Mouse (Mus musculus) embryonic facial prominence, embryonic 15.5 days (tissue): ENCODE measurements around the gene Mphosph9. TPM values are rescaled to one million over a fixed set of nuclear protein-coding genes. Genes with fewer than 3 reads are reported as not detected.
"Not testable (repeated sequence)": the region's sequence is repeated elsewhere in the genome, so short reads cannot be mapped to it uniquely, and the experiment has no call there.

Source experiments
- ATAC-seq: fragments of 200-750 bp; cut with Nextera tagmentation; 2 replicates; pipeline ENCODE4 v1.8.0; 2017; ENCODE audit warnings: low read depth, moderate TSS enrichment; ENCODE audit not compliant: insufficient number of reproducible peaks, low FRiP score, low TSS enrichment
- H3K27ac ChIP-seq: fragments of 300-500 bp; sonication (generic); replicated peaks from 2 replicates; pipeline ENCODE4 v1.5.1; 2015; ENCODE audit warnings: mild to moderate bottlenecking, inconsistent platforms
- H3K27me3 ChIP-seq: fragments of 300-500 bp; sonication (generic); 2 replicates; pipeline ENCODE4 v1.6.1; 2015; ENCODE audit warnings: inconsistent platforms
- H3K36me3 ChIP-seq: fragments of 300-500 bp; sonication (generic); 2 replicates; pipeline ENCODE4 v1.6.1; 2015; ENCODE audit warnings: mild to moderate bottlenecking, inconsistent platforms
- H3K4me1 ChIP-seq: fragments of 300-500 bp; sonication (generic); 2 replicates; pipeline ENCODE4 v1.6.1; 2015; ENCODE audit warnings: inconsistent platforms
- H3K4me2 ChIP-seq: fragments of 300-500 bp; sonication (generic); replicated peaks from 2 replicates; pipeline ENCODE4 v1.6.1; 2015; ENCODE audit warnings: mild to moderate bottlenecking, inconsistent platforms
- H3K4me3 ChIP-seq: fragments of 300-500 bp; sonication (generic); replicated peaks from 2 replicates; pipeline ENCODE4 v1.5.1; 2015; ENCODE audit warnings: mild to moderate bottlenecking, inconsistent platforms
- H3K9ac ChIP-seq: fragments of 300-500 bp; sonication (generic); 2 replicates; pipeline ENCODE4 v1.6.1; 2015; ENCODE audit warnings: inconsistent platforms
- H3K9me3 ChIP-seq: fragments of 300-500 bp; sonication (generic); replicated peaks from 2 replicates; pipeline ENCODE4 v1.6.1; 2016; ENCODE audit warnings: inconsistent platforms
- WGBS: fragments of 180-500 bp; shearing (Covaris S2); methylation state at CpG from one replicate; pipeline ENCODE4 v1.1.7; 2015; 5-methylcytosine and 5-hydroxymethylcytosine counted together
- polyA plus RNA-seq: library from polyadenylated mRNA; unstranded; fragments of >200 nt; fragmentation: Nextera tagmentation; extraction: Ambion mirVana; gene quantifications from 2 replicates; pipeline ENCODE4 v1.2.1, GENCODE M21; 2015

Gene Mphosph9
- polyA plus RNA-seq, result 6.8 and 9.6 TPM in 2 replicates

GRCm38 (mm10) chr5:124327510-124328364, at the start of gene Mphosph9, which contains the start of gene 2810006K23Rik:
Gene Mphosph9 (minus strand): TSS chr5:124327972.
Gene 2810006K23Rik (plus strand): TSS chr5:124328089.
- Histone ChIP-seq H3K9ac (peak within 1 kb of the TSS; percentile 54), H3K36me3 (0 out of 2 replicates have a peak, but pooled peaks cover 2% of the 10 kb centered on the region), H3K4me1 (peaks cover 16% of the 10 kb centered on the region), H3K27ac (peak within 1 kb of the TSS; percentile 97), H3K4me3 (peak within 1 kb of the TSS; percentile 69), H3K4me2 (peak within 1 kb of the TSS; percentile 76), H3K27me3 (no peaks in the 10 kb centered on the region), H3K9me3 (no peaks in the 10 kb centered on the region)
- ATAC-seq, result peak; percentile 98
- WGBS, result under 1% methylated on average over 72 of the region's 72 CpGs

- Histone ChIP-seq H3K36me3 (peaks cover 75% of the 10 kb centered on the region), H3K4me3 (no peak overlapping the region), H3K9me3 (no peaks in the 10 kb centered on the region), H3K27me3 (no peaks in the 10 kb centered on the region), H3K9ac (no peak overlapping the region), H3K4me1 (no peaks in the 10 kb centered on the region), H3K27ac (no peak overlapping the region), H3K4me2 (no peak overlapping the region)
- 88% methylated on average over 4 of the region's 4 CpGs for WGBS
- ATAC-seq, result no peak
Measured at GRCm38 (mm10) chr5:124377149-124377548, 49.4 kb upstream of the Mphosph9 start.

GRCm38 (mm10) chr5:124376401-124376800, 48.6 kb upstream of the Mphosph9 start:
- WGBS, result 90% methylated on average over 1 of the region's 1 CpGs
- H3K4me3 ChIP-seq, result no peak overlapping the region
- H3K36me3 ChIP-seq, result peaks cover 75% of the 10 kb centered on the region
- H3K9me3 ChIP-seq, result no peaks in the 10 kb centered on the region
- no peak overlapping the region for H3K4me2 ChIP-seq
- H3K4me1 ChIP-seq, result no peaks in the 10 kb centered on the region
- H3K27me3 ChIP-seq, result no peaks in the 10 kb centered on the region
- no peak for ATAC-seq
- no peak overlapping the region for H3K27ac ChIP-seq
- no peak overlapping the region for H3K9ac ChIP-seq

- 94% methylated on average over 7 of the region's 7 CpGs for WGBS
- Histone ChIP-seq H3K4me3 (no peak overlapping the region), H3K27me3 (no peaks in the 10 kb centered on the region), H3K27ac (no peak overlapping the region), H3K9me3 (no peaks in the 10 kb centered on the region), H3K4me1 (no peaks in the 10 kb centered on the region), H3K36me3 (peaks cover 78% of the 10 kb centered on the region), H3K4me2 (no peak overlapping the region), H3K9ac (no peak overlapping the region)
- ATAC-seq, result no peak
Measured at GRCm38 (mm10) chr5:124374298-124374697, 46.5 kb upstream of the Mphosph9 start.

GRCm38 (mm10) chr5:124366721-124367120, 38.9 kb upstream of the Mphosph9 start:
- Histone ChIP-seq H3K36me3 (peaks cover 34% of the 10 kb centered on the region), H3K4me1 (no peaks in the 10 kb centered on the region), H3K9ac (no peak overlapping the region), H3K9me3 (no peaks in the 10 kb centered on the region), H3K27ac (no peak overlapping the region), H3K4me3 (no peak overlapping the region), H3K27me3 (no peaks in the 10 kb centered on the region), H3K4me2 (no peak overlapping the region)
- WGBS, result 77% methylated on average over 3 of the region's 3 CpGs
- ATAC-seq, result no peak

GRCm38 (mm10) chr5:124365754-124366153, 38.0 kb upstream of the Mphosph9 start:
- Histone ChIP-seq H3K4me3 (no peak overlapping the region), H3K9me3 (no peaks in the 10 kb centered on the region), H3K27ac (no peak overlapping the region), H3K9ac (no peak overlapping the region), H3K4me2 (no peak overlapping the region), H3K27me3 (no peaks in the 10 kb centered on the region), H3K4me1 (no peaks in the 10 kb centered on the region), H3K36me3 (peaks cover 24% of the 10 kb centered on the region)
- 83% methylated on average over 2 of the region's 2 CpGs for WGBS
- ATAC-seq, result no peak

GRCm38 (mm10) chr5:124364173-124364918, 36.6 kb upstream of the Mphosph9 start:
- Histone ChIP-seq H3K4me1 (no peaks in the 10 kb centered on the region), H3K9ac (no peak overlapping the region), H3K36me3 (peaks cover 12% of the 10 kb centered on the region), H3K4me2 (no peak overlapping the region), H3K27me3 (no peaks in the 10 kb centered on the region), H3K27ac (no peak overlapping the region), H3K9me3 (no peaks in the 10 kb centered on the region), H3K4me3 (no peak overlapping the region)
- 76% methylated on average over 6 of the region's 6 CpGs for WGBS
- no peak for ATAC-seq

- H3K27me3 ChIP-seq, H3K9me3 ChIP-seq, H3K4me2 ChIP-seq, H3K4me3 ChIP-seq, ATAC-seq, H3K9ac ChIP-seq, H3K4me1 ChIP-seq, H3K27ac ChIP-seq, H3K36me3 ChIP-seq: not testable (repeated sequence)
- 93% methylated on average over 5 of the region's 5 CpGs for WGBS
Measured at GRCm38 (mm10) chr5:124362982-124363381, 35.2 kb upstream of the Mphosph9 start, which contains the start of gene Cdk2ap1. Gene Cdk2ap1 (minus strand): TSS chr5:124363082.

GRCm38 (mm10) chr5:124359641-124360040, 31.9 kb upstream of the Mphosph9 start:
- no peaks in the 10 kb centered on the region for H3K36me3 ChIP-seq
- no peak for ATAC-seq
- no peak overlapping the region for H3K4me3 ChIP-seq
- H3K27me3 ChIP-seq, result no peaks in the 10 kb centered on the region
- no peak overlapping the region for H3K4me2 ChIP-seq
- 85% methylated on average over 2 of the region's 2 CpGs for WGBS
- no peak overlapping the region for H3K27ac ChIP-seq
- no peaks in the 10 kb centered on the region for H3K9me3 ChIP-seq
- no peak overlapping the region for H3K9ac ChIP-seq
- H3K4me1 ChIP-seq, result no peaks in the 10 kb centered on the region

- 36% methylated on average over 3 of the region's 3 CpGs for WGBS
- H3K27me3 ChIP-seq, result no peaks in the 10 kb centered on the region
- no peak for ATAC-seq
- no peak overlapping the region for H3K27ac ChIP-seq
- no peak overlapping the region for H3K4me3 ChIP-seq
- no peak overlapping the region for H3K9ac ChIP-seq
- H3K36me3 ChIP-seq, result no peaks in the 10 kb centered on the region
- H3K4me1 ChIP-seq, result peaks cover 12% of the 10 kb centered on the region
- H3K4me2 ChIP-seq, result no peak overlapping the region
- H3K9me3 ChIP-seq, result no peaks in the 10 kb centered on the region
Measured at GRCm38 (mm10) chr5:124356695-124357094, 28.9 kb upstream of the Mphosph9 start.

- Histone ChIP-seq H3K9me3 (no peaks in the 10 kb centered on the region), H3K4me2 (peak overlapping the region; percentile 55), H3K9ac (no peak overlapping the region), H3K36me3 (no peaks in the 10 kb centered on the region), H3K4me3 (peak overlapping the region; percentile 90), H3K4me1 (peaks cover 24% of the 10 kb centered on the region), H3K27me3 (no peaks in the 10 kb centered on the region), H3K27ac (no peak overlapping the region)
- ATAC-seq, result no peak
- 1% methylated on average over 12 of the region's 12 CpGs for WGBS
Measured at GRCm38 (mm10) chr5:124355425-124355959, 27.7 kb upstream of the Mphosph9 start.
